Mouse (Mus musculus) thymus, postnatal 36 days (tissue): ENCODE results near the gene Ube2e2.
"Not testable (repeated sequence)": the region's sequence is repeated elsewhere in the genome, so short reads cannot be mapped to it uniquely, and the experiment has no call there.

Source experiments
- DNase-seq, 2 experiments: peaks; one replicate each; pipeline ENCODE4 v3.0.0; 2022; ENCODE audit warnings: mixed read lengths in 2 of 2

The Ube2e2 gene

DNA sequence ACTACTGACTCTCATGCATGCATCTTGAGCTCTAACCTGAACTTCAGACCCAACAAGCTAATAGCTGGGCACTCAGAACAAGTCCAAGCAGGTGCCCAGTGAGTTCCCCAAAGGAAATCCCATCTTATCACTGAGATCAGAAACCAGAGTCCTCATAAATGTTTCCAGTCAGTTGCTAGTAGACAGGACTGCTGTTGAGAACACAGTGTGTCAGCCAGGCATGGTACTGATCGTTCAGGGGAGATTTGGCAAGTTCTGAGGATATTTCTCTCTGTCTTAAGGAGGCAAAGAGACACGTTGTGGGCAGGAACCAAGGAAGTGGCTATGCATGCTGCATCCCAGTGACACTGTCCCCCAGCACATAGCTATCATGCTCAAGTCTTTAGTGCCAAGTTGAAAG, 275.5 kb downstream of the Ube2e2 start:
- DNase-seq = no peak

DNA sequence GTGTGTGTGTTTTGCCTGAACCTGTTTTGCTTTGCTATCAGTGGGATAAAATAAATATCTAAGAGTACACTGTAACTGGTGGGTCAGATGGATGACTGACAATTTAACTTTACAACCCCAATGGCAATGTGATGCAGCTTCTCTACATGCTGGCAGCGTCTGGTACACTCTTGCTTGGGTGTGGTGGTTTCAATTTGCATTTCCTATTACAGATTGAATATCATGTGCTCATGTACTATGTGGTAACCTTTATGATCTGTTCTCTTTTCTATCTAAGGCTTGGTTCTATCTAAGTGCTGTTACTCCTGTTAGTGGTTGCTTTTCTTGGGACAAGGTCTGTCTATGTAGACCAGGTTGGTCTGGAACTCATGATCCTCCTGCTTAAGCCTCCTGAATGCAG, 292.1 kb downstream of the Ube2e2 start:
- no peak for DNase-seq

DNA sequence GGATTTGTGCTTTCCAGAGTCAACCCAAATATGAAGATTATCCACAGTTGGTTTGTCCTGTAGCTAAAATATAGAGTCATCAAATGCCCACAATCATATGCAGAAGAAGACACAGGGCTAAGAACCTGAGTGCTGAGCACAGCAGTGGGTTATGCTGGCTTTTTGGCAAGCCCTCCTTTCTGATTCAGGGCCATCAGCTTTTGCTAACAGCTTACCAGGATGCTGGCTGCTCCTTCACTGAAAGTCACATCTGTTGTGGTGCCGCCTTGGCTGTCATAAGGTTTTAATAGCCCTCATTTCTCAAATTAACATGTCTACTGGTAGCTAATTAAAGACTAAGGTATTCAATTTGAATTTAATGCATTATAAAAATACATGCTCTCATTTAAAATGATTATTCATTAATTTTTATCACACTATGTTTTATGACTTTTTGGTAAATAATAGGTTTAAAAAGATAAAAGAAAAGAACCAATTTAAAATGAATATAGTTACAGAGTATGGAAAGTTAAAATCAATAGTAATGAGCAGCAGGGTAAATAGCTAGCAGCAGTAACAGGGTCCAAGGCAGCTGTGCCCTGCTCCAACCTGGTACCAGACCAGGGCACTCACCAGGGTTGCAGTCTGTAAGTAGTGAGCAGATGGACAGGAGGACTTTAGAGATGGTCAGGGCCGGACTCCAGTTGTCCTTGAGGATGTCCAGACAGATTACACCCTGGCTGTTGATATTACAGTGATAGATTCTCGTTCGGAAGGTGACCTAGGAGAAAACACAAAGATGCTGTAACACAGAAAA, 307.6 kb downstream of the Ube2e2 start:
- no peak for DNase-seq

DNA sequence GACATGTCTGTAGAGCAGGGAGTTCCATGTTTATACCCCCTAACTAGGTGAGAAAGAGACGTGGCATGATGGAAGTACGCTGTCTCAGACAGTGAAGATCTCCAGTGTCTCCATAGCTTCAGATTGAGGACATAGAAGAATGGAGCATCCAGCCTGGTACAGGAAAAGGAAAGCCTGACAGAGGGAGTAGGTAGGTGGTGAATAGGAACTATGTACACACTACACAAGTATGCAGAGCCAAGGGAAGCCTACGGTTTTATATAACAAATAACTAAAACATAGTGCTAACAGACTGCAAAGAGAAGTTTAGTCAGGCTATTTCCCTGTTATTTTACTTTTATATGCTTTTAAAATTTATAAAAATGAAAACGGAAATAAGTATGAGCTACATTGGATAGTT, 312.3 kb downstream of the Ube2e2 start:
- no peak for DNase-seq

DNA sequence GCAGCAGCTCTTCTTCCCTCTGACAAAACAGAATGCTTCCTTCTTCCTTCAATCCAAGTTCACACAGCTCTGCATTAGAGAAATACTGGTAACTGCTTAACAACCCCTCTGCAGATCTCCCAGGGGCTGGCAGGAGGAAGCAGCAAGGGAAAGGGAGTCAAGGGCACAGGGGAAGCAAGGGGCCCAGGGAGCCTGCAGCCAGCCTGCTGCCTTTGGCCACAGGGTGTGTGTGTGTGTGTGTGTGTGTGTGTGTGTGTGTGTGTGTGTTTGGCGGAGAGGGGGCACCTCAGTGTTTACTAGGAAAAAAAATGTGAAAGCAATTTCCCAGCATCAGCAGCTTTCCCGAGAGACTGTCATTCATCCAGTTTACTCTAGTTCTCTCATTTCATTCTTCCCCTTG, 319.3 kb downstream of the Ube2e2 start:
- no peak for DNase-seq

DNA sequence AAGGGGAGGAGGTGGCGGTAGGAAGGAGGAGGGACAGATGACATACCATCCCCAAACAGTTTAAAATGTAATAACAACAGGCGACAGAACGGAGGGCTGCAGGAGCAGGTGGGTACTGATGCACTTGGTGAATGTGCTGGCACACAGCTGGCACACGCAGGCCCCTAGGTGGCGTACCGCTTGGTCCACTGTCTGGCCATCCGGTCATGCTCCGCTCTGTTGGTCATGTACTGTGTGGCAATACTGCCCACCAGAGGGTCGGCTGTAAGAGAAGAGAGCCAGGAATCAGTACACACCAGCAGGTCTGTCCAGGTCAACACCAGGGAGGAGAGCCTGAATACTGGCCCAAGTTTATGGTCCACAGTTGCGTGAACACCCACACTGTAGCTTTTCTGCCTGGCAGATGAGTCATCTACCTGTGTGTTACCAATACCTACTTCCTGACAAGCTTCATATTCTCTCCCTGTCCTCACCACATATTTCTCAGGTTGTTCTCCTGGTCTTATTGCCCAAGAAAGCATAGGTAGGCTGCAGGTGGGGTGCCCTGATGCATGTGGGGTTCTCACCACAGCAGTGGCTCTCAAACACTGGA, 319.8 kb downstream of the Ube2e2 start:
- no peak for DNase-seq

DNA sequence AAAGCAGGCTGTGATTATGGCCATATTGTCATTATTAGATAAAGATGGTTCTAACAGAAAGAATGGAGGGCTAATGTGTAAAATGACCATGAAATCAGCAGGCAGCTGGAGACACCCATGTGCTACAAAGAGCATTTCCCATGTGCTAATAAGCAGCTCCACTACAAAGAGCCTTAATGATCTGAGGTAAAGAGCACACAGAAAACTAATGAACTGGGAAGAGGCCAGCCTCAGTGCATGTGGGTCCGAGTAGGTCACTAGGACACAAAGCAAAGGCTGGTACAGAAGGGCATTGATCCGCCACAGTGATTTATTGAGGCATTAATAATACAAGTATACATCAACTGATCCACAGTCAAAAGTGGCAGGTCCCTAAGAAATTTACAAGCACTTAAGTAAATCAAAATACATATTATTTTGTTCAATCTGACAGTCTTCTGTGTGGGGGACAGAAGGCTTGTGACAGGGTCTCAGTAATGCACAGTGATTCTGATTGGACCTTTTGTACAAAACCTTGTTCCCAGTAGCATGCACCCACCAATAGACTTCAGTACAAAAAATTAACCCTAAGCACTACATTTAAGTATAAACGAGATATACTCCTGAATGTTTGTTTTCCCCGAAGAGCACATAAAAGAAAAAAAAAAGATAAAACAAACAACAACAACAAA, 320.6 kb downstream of the Ube2e2 start:
- DNase-seq = no peak

DNA sequence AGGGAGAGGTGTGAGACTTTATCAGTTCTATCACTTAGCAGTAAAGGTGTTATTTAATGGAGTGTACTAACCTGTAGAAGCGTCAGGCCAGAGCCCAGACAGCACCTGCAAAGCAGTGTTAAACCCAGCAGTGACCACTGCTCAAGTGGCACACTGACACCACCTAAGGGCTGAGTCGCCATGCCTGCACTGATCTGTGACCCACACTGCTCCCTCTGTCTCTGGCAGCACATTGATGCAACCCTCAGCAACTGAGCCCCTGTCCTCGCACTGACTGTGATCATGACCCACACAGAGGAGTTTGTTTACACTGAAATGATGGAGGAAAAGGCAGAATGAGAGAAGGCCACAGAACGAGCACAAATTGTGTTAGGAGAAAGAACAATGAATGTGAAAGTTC, 321.2 kb downstream of the Ube2e2 start:
- no peak for DNase-seq

DNA sequence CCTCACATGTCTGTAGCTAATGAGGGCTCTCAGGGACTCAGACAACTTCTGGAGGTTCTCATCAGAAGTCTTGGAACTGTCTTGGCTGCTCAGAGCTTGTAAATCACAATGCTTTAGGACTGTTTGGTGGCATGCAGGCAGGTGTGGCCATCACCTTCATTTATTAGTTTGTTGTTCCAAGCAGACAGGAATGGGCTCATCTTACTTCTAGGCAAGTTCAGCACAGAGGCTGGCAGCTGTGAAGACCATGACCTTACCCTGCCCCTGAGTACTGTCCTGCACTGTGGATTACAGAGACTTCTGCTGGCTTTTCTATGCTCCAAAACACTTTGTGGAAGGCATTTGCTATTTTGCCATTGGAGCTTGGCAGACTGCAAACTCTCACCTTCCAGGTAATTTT, 324.5 kb downstream of the Ube2e2 start:
- DNase-seq = no peak

DNA sequence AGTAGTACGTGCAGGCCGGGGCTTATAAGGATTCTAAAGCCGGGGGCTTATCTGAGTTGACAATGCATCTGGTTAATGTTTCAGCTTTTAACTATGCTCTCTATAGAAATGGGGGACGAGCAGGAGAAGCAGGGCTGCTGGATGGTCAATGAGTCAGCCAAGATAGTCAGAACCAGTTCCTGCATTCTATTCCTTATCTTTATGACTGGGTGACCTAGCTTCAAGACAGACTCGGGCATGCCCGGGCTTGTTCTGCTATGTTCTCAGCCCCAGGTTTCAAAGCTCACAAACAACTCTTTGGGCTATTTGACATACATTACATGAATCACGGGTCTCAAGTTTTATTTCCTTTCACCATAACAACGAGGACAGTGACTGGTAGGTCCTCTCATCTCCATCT, 329.1 kb downstream of the Ube2e2 start:
- not testable (repeated sequence) for DNase-seq

DNA sequence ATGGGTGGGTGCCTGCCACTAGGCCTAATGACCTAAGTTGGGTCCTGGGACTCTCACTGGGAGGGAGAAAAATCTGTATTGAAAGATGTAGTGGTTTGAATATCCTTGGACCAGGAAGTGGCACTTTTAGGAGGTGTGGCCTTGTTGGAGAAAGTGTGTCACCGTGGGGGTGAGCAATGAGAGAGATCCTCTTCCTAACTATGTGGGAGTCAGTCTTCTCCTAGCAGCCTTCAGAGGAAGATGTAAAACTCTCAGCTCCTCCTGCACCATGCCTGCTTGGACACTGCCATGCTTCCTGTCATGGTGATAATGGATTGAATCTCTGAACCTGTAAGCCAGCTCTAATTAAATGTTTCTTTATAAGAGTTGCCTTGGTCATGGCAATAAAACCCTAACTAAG, 338.8 kb downstream of the Ube2e2 start:
- no peak for DNase-seq

DNA sequence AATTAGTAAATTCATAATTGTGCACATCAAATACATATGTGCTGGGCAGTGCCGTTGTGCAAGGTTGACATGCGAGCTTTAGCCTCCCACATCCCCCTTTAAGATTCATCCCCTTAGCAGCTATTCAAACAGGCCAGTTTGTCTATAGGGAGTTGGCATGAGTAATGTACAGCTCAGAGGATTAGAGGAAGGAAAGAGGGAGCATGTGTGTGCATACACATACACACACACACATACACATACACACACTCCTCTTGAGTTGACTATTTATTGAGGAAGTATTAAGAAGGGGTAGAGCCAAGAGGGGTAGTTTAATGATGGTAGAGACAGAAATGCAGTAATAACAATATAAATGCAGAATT, 339.5 kb downstream of the Ube2e2 start:
- no peak for DNase-seq

DNA sequence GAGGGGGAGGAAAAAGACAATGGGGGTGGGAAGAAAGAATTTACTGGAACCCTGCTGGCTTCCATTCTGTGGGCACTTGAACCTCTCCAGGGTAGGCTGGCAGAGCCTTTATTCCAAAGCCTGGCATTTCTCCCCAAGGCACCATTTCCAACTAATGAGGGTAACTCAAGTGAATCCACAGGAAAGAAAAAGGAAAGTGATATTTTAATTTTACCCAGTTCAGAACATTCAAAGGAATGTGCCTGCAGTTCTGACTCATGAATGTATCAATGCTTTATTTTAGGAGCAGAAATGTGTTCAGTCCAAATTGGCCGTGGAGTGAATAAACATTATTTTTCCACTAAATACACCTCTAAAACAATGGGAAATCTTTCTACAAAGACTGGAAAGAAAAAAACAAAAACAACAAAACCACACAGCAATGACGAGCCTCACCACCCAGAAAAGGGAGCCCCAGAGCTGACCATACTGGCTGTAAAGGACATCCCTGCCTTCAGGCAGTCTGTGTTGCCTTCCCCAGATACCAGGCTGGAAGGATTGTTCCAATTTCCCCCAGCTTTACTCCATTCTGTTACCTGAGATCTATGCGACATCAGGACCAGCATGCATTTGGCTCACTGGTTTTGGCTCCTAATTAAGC, 340.0 kb downstream of the Ube2e2 start:
- DNase-seq = no peak

DNA sequence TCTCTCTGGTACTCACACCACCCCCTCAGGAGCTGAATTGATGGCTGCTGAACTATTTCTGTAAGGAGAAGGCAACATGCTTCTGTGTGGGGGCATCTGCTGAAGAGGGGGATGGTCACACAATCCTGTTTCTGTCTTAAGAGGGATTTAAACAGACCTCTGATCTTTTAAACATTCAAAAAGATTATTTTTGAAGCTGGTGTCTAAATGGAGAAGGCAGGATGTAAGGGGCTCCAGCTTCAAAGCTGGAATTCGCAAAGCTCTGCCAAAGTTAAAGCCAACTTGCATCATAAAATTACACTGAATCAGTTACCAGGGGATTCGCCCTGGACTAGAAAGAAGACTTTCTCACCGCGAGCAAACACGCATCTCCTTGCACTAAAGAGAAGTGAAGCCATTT, 346.5 kb downstream of the Ube2e2 start:
- no peak for DNase-seq

DNA sequence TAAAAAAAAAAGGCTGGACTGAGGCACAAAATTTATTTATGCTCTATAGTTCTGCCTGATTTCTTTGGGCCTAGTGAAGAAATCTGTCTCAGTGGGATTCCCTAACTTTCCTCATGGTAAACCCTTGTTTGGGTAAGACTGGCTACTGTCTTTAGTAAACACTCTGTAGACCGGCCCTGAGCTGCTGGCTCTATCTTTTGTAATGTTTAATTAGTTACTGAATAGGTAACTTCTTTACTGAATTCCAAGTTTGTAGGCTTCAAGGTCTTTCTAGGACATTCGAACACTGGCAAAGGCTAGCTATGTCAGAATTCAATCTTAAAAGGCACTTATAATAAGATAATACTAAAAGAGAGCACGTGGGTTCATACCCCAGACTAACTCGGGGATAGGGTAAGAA, 355.0 kb downstream of the Ube2e2 start:
- not testable (repeated sequence) for DNase-seq

DNA sequence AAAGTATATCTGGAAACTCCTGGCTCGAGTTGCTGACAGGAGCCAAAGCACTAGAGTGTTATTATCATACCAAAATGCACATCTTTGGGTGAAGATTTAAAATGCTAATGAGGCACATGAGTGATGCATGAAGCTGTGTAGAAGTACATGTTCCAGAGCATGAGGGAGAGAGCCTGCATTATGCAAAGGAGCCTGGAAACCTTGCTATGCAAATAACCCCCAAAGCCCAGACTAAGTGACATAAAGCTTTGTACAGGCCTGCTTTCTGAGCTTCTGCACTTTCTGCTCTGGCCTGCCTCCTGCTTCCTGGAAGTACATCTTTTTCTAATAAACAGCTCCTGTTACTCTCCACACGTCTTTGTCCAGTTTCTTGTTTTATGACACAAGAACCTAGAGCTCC, 363.2 kb downstream of the Ube2e2 start:
- DNase-seq = no peak

DNA sequence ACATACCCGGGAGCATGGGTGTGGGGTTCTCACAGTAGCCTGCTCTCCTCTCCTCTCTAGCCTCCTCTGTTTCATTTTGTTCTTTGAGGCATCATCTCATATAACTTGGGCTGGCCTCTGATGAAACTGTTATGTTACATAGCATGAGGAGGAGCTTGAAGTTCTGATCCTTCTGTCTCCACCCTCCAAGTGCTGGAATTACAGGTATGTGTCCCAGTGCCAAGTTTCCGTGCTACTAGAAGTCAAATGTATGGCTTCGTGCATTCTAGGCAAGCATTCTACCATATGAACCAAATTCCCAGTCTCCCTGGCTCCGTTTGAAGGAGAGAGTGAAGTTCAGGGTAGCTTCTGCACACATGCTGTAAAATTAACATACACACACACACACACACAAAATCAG, 363.6 kb downstream of the Ube2e2 start:
- DNase-seq = no peak
